Mouse (Mus musculus) midbrain, postnatal 0 days (tissue): ENCODE data around the gene Nkain4. TPM values are rescaled to one million over a fixed set of nuclear protein-coding genes. Genes with fewer than 3 reads are reported as not detected.
A peak's percentile ranks its signal among the peaks of the same experiment; 100 is the strongest.

Source experiments
- ATAC-seq: fragments of 200-750 bp; cut with Nextera tagmentation; 2 replicates; pipeline ENCODE4 v1.8.0; 2017; ENCODE audit warnings: moderate number of reproducible peaks, mild to moderate bottlenecking, moderate TSS enrichment, moderate library complexity; ENCODE audit not compliant: low FRiP score
- DNase-seq: peaks from one replicate; pipeline ENCODE4 v3.0.0-alpha.2; 2015; ENCODE audit warnings: low spot score
- H3K27ac ChIP-seq: fragments of 300-500 bp; sonication (generic); 2 replicates; pipeline ENCODE4 v1.5.1; 2014; ENCODE audit warnings: low read depth, mild to moderate bottlenecking, low read length, mixed read lengths
- H3K27me3 ChIP-seq: fragments of 300-500 bp; sonication (generic); 2 replicates; pipeline ENCODE4 v1.6.1; 2014; ENCODE audit warnings: low read length, control low read depth, mixed read lengths; ENCODE audit not compliant: insufficient read depth
- H3K36me3 ChIP-seq: fragments of 300-500 bp; sonication (generic); 2 replicates; pipeline ENCODE4 v1.6.1; 2014; ENCODE audit warnings: low read length, control low read depth, mixed read lengths; ENCODE audit not compliant: insufficient read depth
- H3K4me1 ChIP-seq: fragments of 300-500 bp; sonication (generic); 2 replicates; pipeline ENCODE4 v1.6.1; 2014; ENCODE audit warnings: mild to moderate bottlenecking, control low read depth, antibody characterized with exemption, low read length, mixed read lengths; ENCODE audit not compliant: insufficient read depth
- H3K4me2 ChIP-seq: fragments of 300-500 bp; sonication (generic); 2 replicates; pipeline ENCODE4 v1.6.1; 2014; ENCODE audit warnings: low read depth, mild to moderate bottlenecking, low read length, mixed read lengths; ENCODE audit not compliant: poor library complexity, severe bottlenecking
- H3K4me3 ChIP-seq: fragments of 300-500 bp; sonication (generic); 2 replicates; pipeline ENCODE4 v1.5.1; 2014; ENCODE audit warnings: low read depth, mild to moderate bottlenecking, low read length, moderate library complexity
- H3K9ac ChIP-seq: fragments of 300-500 bp; sonication (generic); replicated peaks from 2 replicates; pipeline ENCODE4 v1.6.1; 2014; ENCODE audit warnings: mild to moderate bottlenecking, low read length, moderate library complexity, mixed read lengths; ENCODE audit not compliant: poor library complexity, severe bottlenecking
- H3K9me3 ChIP-seq: fragments of 300-500 bp; sonication (generic); 2 replicates; pipeline ENCODE4 v1.6.1; 2016; ENCODE audit warnings: low read length, control low read depth
- CTCF ChIP-seq: IDR thresholded peaks from 2 replicates; pipeline ENCODE4 v1.5.1; 2016; ENCODE audit warnings: antibody characterized with exemption, mild to moderate bottlenecking
- WGBS: fragments of 180-500 bp; shearing (Covaris S2); extraction: QIAGEN DNeasy Blood & Tissue Kit; methylation state at CpG from one replicate; pipeline ENCODE4 v1.1.7; 2014; 5-methylcytosine and 5-hydroxymethylcytosine counted together
- polyA plus RNA-seq: library from polyadenylated mRNA; unstranded; fragments of >200 nt; fragmentation: Nextera tagmentation; extraction: Ambion mirVana; gene quantifications from 2 replicates; pipeline ENCODE4 v1.2.1, GENCODE M21; 2015
- total RNA-seq: library from RNA; depleted of rRNA; stranded (reverse); fragments of >200 nt; gene quantifications from 2 replicates; pipeline ENCODE4 v1.2.3, GENCODE M21; 2014

The Nkain4 gene
- total and polyA plus RNA-seq, 2 experiments from 2014 or later = 59.5 to 95.5 TPM

DNA sequence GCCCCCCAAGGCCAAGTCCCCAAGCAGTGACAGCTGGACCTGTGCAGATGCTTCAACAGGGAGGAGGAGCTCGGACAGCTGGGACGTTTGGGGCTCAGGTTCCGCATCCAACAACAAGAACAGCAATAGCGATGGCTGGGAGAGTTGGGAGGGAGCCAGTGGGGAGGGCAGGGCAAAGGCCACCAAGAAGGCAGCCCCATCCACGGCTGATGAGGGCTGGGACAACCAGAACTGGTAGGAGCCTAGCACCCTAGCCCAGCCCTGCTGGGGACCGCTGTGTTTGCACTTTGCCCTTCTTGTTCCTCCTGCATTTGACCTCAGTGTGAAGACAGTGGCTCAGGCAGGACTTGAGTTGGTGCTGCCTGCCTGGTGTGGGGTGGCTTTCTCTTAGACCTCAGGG, 26.6 kb upstream of the Nkain4 start:
- H3K4me3 ChIP-seq = no peak overlapping the region
- 79% methylated on average over 6 of the region's 6 CpGs for WGBS
- no peak for DNase-seq
- H3K9ac ChIP-seq = no peak overlapping the region
- ATAC-seq = no peak
- no peak overlapping the region for H3K4me2 ChIP-seq
- no peak overlapping the region for H3K27ac ChIP-seq
- H3K4me1 ChIP-seq = no peaks in the 10 kb centered on the region
- no peaks in the 10 kb centered on the region for H3K9me3 ChIP-seq
- H3K27me3 ChIP-seq = no peaks in the 10 kb centered on the region
- no peak for TF ChIP-seq CTCF
- peaks cover 70% of the 10 kb centered on the region for H3K36me3 ChIP-seq

DNA sequence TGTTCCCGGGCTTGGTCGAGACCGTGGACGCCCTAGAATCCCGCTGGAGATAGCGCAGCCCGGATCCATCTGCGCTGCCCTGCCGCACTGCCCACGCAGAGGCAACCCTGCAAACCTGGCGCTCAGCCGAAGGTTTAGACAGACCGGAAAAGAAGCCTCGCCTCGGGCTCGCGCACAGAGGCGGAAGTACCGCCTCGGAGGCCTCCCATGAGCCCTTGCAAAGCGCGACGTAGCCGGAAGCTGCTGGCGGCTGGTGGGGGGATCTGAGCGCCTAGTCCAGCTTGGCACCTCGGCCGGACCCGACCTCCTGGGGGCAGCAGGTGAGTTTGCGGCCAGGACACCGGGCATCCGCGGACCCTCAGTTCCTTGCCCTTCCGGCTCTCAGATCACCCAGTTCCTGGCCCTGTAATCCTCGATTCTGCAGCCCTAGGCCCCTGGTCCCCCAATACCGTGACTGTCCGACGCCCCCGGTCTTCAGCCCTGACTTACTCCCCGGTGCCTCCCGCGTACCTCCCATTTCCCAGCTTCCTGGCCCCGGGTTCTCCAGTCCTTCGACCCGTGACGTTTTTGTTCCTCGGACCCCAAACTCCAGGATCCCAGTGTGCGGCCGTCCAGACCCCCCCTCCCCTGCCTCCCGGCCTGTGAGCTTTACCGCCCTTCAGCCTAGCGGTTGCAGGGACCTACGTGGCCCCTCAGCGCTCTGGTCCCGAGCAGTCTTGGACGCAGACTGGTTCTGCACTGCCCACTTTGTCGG, 12.7 kb upstream of the Nkain4 start, which contains the start of gene Arfgap1:
Arfgap1 (plus strand) TSS at position 216 of the 754 bp plus-strand sequence.
- Histone ChIP-seq H3K27me3 (no peaks in the 10 kb centered on the region), H3K4me3 (peak within 1 kb of the TSS; percentile 83), H3K27ac (peak within 1 kb of the TSS; percentile 79), H3K9me3 (no peaks in the 10 kb centered on the region), H3K4me2 (peak within 1 kb of the TSS; percentile 84), H3K4me1 (0 out of 2 replicates have a peak, but pooled peaks cover 2% of the 10 kb centered on the region), H3K9ac (peak within 1 kb of the TSS; percentile 94), H3K36me3 (peaks cover 11% of the 10 kb centered on the region)
- DNase-seq (peak; percentile 96), ATAC-seq (peak; percentile 88)
- no peak; the same call in 1 of the 2 replicates for TF ChIP-seq CTCF
- WGBS = under 1% methylated on average over 56 of the region's 57 CpGs

DNA sequence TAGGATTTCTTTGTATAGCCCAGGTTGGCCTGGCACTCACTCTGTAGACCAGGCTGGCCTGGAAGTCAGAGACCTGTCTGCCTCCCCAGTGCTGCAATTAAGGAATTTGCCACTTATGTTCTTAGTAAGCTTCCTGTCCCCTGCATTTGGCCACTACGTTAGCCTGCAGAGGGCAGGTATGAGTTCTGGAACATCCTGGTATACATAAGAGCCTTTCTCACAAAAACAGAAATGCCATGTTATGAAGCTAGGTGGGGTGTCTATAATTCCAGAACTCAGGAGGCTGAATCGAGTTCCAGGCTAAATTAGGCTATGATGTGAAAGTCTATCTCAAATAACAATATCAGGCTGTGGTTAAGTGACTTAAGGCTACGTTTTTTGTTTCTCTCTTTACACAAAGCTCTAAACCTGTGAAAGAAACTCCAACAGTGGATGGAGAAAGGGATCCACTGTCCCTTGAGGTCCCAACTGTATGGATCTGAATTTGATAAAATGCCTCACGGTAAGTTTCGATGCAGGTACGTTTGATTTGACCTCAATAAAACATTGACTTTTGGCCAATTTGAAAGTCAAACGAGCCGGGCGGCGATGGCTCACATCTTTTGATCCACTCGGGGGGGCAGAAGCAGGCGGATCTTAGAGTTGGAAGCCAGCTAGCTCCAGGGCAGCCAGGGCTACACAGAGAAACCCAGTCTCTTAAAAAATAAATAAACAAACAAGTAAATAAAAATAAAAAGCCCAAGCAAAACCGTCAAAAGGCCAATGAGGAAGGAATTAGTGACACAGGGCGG, 11.8 kb upstream of the Nkain4 start:
- DNase-seq (peak; percentile 76), ATAC-seq (peak; percentile 45; the same call in 1 of the 2 replicates)
- WGBS = 10% methylated on average over 14 of the region's 14 CpGs
- H3K4me3 ChIP-seq = peak overlapping the region; percentile 83
- peaks cover 2% of the 10 kb centered on the region for H3K36me3 ChIP-seq
- peak overlapping the region; percentile 84 for H3K4me2 ChIP-seq
- H3K27ac ChIP-seq = peak overlapping the region; percentile 79
- peak; percentile 84 for TF ChIP-seq CTCF
- H3K27me3 ChIP-seq = no peaks in the 10 kb centered on the region
- 0 out of 2 replicates have a peak, but pooled peaks cover 2% of the 10 kb centered on the region for H3K4me1 ChIP-seq
- no peaks in the 10 kb centered on the region for H3K9me3 ChIP-seq
- peak overlapping the region; percentile 94 for H3K9ac ChIP-seq

DNA sequence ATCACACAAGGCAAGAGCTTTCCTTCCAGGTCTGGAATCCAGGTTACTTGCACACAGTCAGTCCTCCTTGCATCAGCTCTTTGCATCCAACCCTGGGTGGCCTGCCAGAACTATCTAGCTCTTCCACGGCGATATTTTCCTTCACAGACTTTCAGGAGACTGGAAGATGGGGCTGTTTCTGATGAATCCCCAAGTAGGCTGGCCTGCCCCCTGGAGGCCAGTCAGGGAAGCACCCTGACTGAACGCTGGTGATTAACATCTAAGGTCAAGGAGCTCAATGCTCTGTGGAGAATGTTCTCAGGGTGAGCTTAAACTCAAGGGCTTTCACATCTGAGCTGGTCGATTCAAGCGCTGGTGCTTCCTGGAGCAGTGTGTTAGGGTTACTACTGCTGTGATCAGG, 9.5 kb upstream of the Nkain4 start:
- H3K9ac ChIP-seq = no peak overlapping the region
- no peak overlapping the region for H3K4me3 ChIP-seq
- ATAC-seq = no peak
- H3K36me3 ChIP-seq = no peaks in the 10 kb centered on the region
- H3K4me2 ChIP-seq = no peak overlapping the region
- TF ChIP-seq CTCF = peak; percentile 86
- H3K27ac ChIP-seq = no peak overlapping the region
- H3K9me3 ChIP-seq = no peaks in the 10 kb centered on the region
- 3% methylated on average over 5 of the region's 5 CpGs for WGBS
- H3K27me3 ChIP-seq = no peaks in the 10 kb centered on the region
- 0 out of 2 replicates have a peak, but pooled peaks cover 2% of the 10 kb centered on the region for H3K4me1 ChIP-seq
- peak; percentile 64 for DNase-seq

DNA sequence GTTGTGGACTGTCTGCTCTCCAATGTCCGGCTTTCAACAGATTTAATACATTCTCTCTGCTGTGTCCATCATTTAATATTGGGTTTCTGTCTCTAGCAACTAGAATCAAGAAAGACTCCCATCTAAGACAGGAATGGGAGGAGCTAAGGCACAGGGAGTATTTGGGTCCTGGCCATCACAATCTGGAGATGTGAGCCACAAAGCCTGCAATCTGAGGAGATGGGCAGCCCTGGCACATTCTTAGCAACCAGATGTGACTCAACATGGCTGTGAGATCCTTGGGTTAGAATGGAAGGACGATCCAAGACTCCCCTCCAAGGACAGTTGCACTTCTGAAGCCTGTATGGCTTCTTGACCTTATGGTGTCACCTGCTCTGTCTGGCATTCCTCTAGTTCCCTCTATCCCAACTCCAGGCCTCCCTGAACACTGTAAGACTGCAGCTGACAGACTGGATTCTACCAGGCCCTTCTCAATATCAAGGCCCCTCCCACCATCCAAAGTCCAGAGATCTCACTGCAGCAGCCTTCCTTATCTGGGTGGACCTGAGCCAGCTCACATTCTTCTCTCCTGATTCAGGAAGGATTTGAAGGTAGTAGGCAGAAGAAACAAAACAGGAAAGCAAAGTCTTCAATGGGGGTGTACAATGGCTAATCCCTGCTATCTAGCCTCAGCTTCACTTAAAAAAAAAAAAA, 8.3 kb upstream of the Nkain4 start:
- no peak overlapping the region for H3K4me3 ChIP-seq
- no peak overlapping the region for H3K27ac ChIP-seq
- WGBS = 69% methylated on average over 2 of the region's 2 CpGs
- H3K9me3 ChIP-seq = no peaks in the 10 kb centered on the region
- no peak overlapping the region for H3K9ac ChIP-seq
- TF ChIP-seq CTCF = no peak
- H3K36me3 ChIP-seq = no peaks in the 10 kb centered on the region
- H3K27me3 ChIP-seq = no peaks in the 10 kb centered on the region
- H3K4me2 ChIP-seq = no peak overlapping the region
- H3K4me1 ChIP-seq = no peaks in the 10 kb centered on the region
- ATAC-seq (no peak), DNase-seq (no peak)
